Mouse (Mus musculus) cerebral cortex, adult 2 months (tissue): ENCODE results near the gene Ehbp1l1.

Experiments used
- WGBS: fragments of 180-500 bp; shearing (Covaris S2); methylation state at CpG from one replicate; pipeline ENCODE4 v1.1.7; 2018; 5-methylcytosine and 5-hydroxymethylcytosine counted together

The Ehbp1l1 gene

GRCm38 (mm10) chr19:5725767-5726515, at the start of gene Ehbp1l1:
Gene Ehbp1l1 (minus strand): TSS chr19:5726317.
- 13% methylated on average over 49 of the region's 49 CpGs for WGBS

- WGBS, result under 1% methylated on average over 64 of the region's 64 CpGs
These were observed 45.1 kb upstream of the Ehbp1l1 start, which contains the start of gene Scyl1 for GRCm38 (mm10) chr19:5770925-5771860. Gene Scyl1 (minus strand): TSS chr19:5771419.

GRCm38 (mm10) chr19:5770311-5770710, 44.2 kb upstream of the Ehbp1l1 start:
- 28% methylated on average over 9 of the region's 9 CpGs for WGBS

- WGBS, result 75% methylated on average over 4 of the region's 4 CpGs
These were observed 41.2 kb upstream of the Ehbp1l1 start for GRCm38 (mm10) chr19:5767271-5767670.

- 91% methylated on average over 6 of the region's 6 CpGs for WGBS
These were observed 37.0 kb upstream of the Ehbp1l1 start for GRCm38 (mm10) chr19:5763163-5763562.

- 88% methylated on average over 14 of the region's 14 CpGs for WGBS
These were observed 32.8 kb upstream of the Ehbp1l1 start for GRCm38 (mm10) chr19:5758878-5759403.

GRCm38 (mm10) chr19:5756991-5757636, 31.0 kb upstream of the Ehbp1l1 start:
- 30% methylated on average over 36 of the region's 36 CpGs for WGBS

- 22% methylated on average over 29 of the region's 29 CpGs for WGBS
These were observed 30.3 kb upstream of the Ehbp1l1 start for GRCm38 (mm10) chr19:5756321-5756985.

GRCm38 (mm10) chr19:5751742-5752141, 25.6 kb upstream of the Ehbp1l1 start:
- whole genome bisulfite sequencing, result 29% methylated on average over 20 of the region's 20 CpGs

GRCm38 (mm10) chr19:5750951-5751350, 24.8 kb upstream of the Ehbp1l1 start:
- WGBS, result 49% methylated on average over 22 of the region's 22 CpGs

- 47% methylated on average over 6 of the region's 6 CpGs for WGBS
These were observed 23.4 kb upstream of the Ehbp1l1 start for GRCm38 (mm10) chr19:5749476-5749875.

- 57% methylated on average over 12 of the region's 12 CpGs for WGBS
These were observed 20.8 kb upstream of the Ehbp1l1 start for GRCm38 (mm10) chr19:5746907-5747363.

GRCm38 (mm10) chr19:5745756-5746710, 19.9 kb upstream of the Ehbp1l1 start:
- 24% methylated on average over 36 of the region's 36 CpGs for WGBS

GRCm38 (mm10) chr19:5743576-5743975, 17.5 kb upstream of the Ehbp1l1 start:
- 59% methylated on average over 5 of the region's 5 CpGs for WGBS

GRCm38 (mm10) chr19:5742241-5742641, 16.1 kb upstream of the Ehbp1l1 start:
- WGBS, result 10% methylated on average over 32 of the region's 32 CpGs

- WGBS, result 1% methylated on average over 55 of the region's 55 CpGs
These were observed 15.6 kb upstream of the Ehbp1l1 start for GRCm38 (mm10) chr19:5741641-5742240.

GRCm38 (mm10) chr19:5740320-5741317, 14.5 kb upstream of the Ehbp1l1 start, which contains the start of gene Ltbp3:
Gene Ltbp3 (plus strand): TSS chr19:5740904.
- 45% methylated on average over 14 of the region's 14 CpGs for WGBS

- 76% methylated on average over 2 of the region's 2 CpGs for WGBS
These were observed 13.3 kb upstream of the Ehbp1l1 start for GRCm38 (mm10) chr19:5739446-5739845.
